Mouse (Mus musculus) layer of hippocampus, postnatal 14 days (tissue): ENCODE results near the gene Cd300e. TPM values are rescaled to one million over a fixed set of nuclear protein-coding genes. Genes with fewer than 3 reads are reported as not detected.
"Not testable (repeated sequence)": the region's sequence is repeated elsewhere in the genome, so short reads cannot be mapped to it uniquely, and the experiment has no call there.

Source experiments
- DNase-seq, 2 experiments: peaks; one replicate each; pipeline ENCODE4 v3.0.0; 2021 to 2022; ENCODE audit warnings: low spot score in 2 of 2, mixed read lengths in 1 of 2
- total RNA-seq, 2 experiments: library from RNA; stranded (reverse); gene quantifications; 2 replicates each; pipeline ENCODE4 v1.2.3; 2021

The Cd300e gene
- total RNA-seq, 2 experiments from 2014 or later = not detected

GRCm38 (mm10) chr11:115016093-115016492, 45.9 kb downstream of the Cd300e start, which contains the start of gene Cd300ld2:
Gene Cd300ld2 (minus strand): TSS chr11:115016193.
- DNase-seq = not testable (repeated sequence)

DNA sequence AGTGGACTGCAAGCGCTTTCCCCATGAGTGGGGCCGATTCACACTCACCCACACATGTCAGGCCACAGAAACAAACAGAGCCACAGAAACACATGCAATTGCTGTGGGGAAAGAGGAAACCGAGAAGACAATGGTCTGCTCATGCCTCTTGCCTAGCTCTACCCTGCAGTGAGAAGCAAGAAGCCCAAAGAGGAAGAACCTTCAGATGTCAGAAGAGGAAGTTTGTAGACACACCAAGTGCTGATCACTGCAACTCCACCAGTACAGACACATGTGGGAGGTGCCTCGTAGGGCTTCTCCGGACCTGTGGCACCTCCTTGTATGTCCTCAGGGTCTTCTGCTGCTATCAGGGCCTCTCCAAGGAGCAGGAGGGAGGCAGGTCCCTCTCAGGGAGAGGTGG, 57.9 kb downstream of the Cd300e start:
- no peak for DNase-seq

Other genes starting within 250 kb of the Cd300e start
- gene Gprc5c, start 211.0 kb downstream of the Cd300e start, total RNA-seq = 1 to 10 TPM; 4.7 to 6.0 TPM
- 1 to 10 TPM in 1 of 2 experiments, under 1 TPM in 1; 0.19 to 1.1 TPM for gene Cd300a, start 172.1 kb downstream of the Cd300e start, total RNA-seq
- gene Cd300lb, start 127.8 kb downstream of the Cd300e start, total RNA-seq = under 1 TPM in 1 of 2 experiments, not detected in 1; 0.12 TPM
- gene Cd300c, start 93.0 kb downstream of the Cd300e start, total RNA-seq = not detected
- gene Cd300ld, start 72.3 kb downstream of the Cd300e start, total RNA-seq = under 1 TPM in 1 of 2 experiments, not detected in 1; 0.12 TPM
- 1 to 10 TPM; 4.4 to 5.2 TPM for gene Cd300c2, start 60.3 kb downstream of the Cd300e start, total RNA-seq
- not detected for gene Cd300ld2, start 46.0 kb downstream of the Cd300e start, total RNA-seq
- not detected for gene Cd300ld4, start 35.2 kb downstream of the Cd300e start, total RNA-seq
- gene Cd300ld5, start 24.4 kb downstream of the Cd300e start, total RNA-seq = 1 to 10 TPM; 2.3 to 2.8 TPM
- gene Cd300ld3, start 13.8 kb downstream of the Cd300e start, total RNA-seq = not detected
- gene Rab37, start 29.3 kb upstream of the Cd300e start, total RNA-seq = 1 to 10 TPM; 1.6 to 5.1 TPM
- gene Cd300lf, start 71.8 kb upstream of the Cd300e start, total RNA-seq = under 1 TPM; 0.35 to 0.76 TPM
- gene Slc9a3r1, start 101.2 kb upstream of the Cd300e start, total RNA-seq = 10 to 100 TPM; 79.3 to 82.2 TPM
- 10 to 100 TPM; 15.0 to 21.2 TPM for gene Tmem104, start 125.3 kb upstream of the Cd300e start, total RNA-seq
- 10 to 100 TPM; 19.3 to 19.9 TPM for gene Nat9, start 125.7 kb upstream of the Cd300e start, total RNA-seq
- 10 to 100 TPM; 41.7 to 47.0 TPM for gene Grin2c, start 205.1 kb upstream of the Cd300e start, total RNA-seq
- 10 to 100 TPM; 19.4 to 21.3 TPM for gene Fdxr, start 214.9 kb upstream of the Cd300e start, total RNA-seq
- gene Fads6, start 235.5 kb upstream of the Cd300e start, total RNA-seq = 10 to 100 TPM in 1 of 2 experiments, 1 to 10 TPM in 1; 10.0 to 10.2 TPM
- not detected for gene Otop2, start 245.0 kb upstream of the Cd300e start, total RNA-seq